ENCODE assay signal across 29 mouse cellular contexts in the genomic region with DNA sequence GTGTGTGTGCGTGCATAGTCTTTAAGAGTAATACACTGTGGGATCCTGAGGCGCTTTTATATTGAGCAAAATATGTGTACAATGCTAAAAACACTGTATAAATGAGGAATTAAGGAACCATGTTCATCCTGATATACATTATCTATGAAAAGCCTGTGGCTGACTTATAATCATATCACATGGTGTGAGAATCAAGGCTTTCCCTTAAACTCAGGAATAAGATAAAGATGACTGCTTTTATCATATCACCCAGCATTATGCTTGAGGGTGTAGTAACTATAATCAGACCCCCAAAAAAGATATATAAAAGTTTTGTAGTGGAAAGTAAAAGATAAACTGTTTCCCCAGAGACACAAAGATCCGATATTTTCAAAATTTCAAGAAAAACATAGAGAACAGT. TPM values are rescaled to one million over a fixed set of nuclear protein-coding genes. Genes with fewer than 3 reads are reported as not detected.
"Had no signal": no experiment of that assay in that cellular context is flagged by ENCODE, and none has a peak within 500 bp of the region (broad histone marks: within the 10 kb centered on the region; RNA-seq: fewer than 3 reads in every experiment).

No protein-coding gene starts in this region.

- H3K9ac ChIP-seq: embryonic facial prominence, embryonic 12.5 days; embryonic facial prominence, embryonic 13.5 days; embryonic facial prominence, embryonic 15.5 days; forebrain, embryonic 12.5 days; forebrain, embryonic 13.5 days; forebrain, embryonic 15.5 days; forebrain, postnatal 0 days had no signal

- DNase-seq: cerebellum, adult 9-11 months; cerebellum, postnatal 10 days; cerebellum, postnatal 14 days; cerebellum, postnatal 25 days; cerebellum, postnatal 36 days; embryo, embryonic 11 days; forebrain, postnatal 0 days; gastrocnemius, adult 2 months; gastrocnemius, postnatal 10 days; gastrocnemius, postnatal 14 days; gastrocnemius, postnatal 25 days; gastrocnemius, postnatal 36 days; heart, adult 11 months; heart, adult 18-20 months; heart, adult 2 months had no signal

- H3K27ac ChIP-seq: embryonic facial prominence, embryonic 10.5 days; embryonic facial prominence, embryonic 12.5 days; embryonic facial prominence, embryonic 13.5 days; embryonic facial prominence, embryonic 15.5 days; forebrain, embryonic 10.5 days; forebrain, embryonic 12.5 days; forebrain, embryonic 13.5 days; forebrain, embryonic 15.5 days; gastrocnemius, adult 2 months; heart, adult 2 months; heart, embryonic 10.5 days had no signal

- H3K36me3 ChIP-seq: embryonic facial prominence, embryonic 10.5 days; embryonic facial prominence, embryonic 12.5 days; embryonic facial prominence, embryonic 13.5 days; embryonic facial prominence, embryonic 15.5 days; forebrain, embryonic 10.5 days; forebrain, embryonic 12.5 days; forebrain, embryonic 15.5 days; heart, embryonic 10.5 days had no signal

- H3K9me3 ChIP-seq: embryonic facial prominence, embryonic 10.5 days; embryonic facial prominence, embryonic 12.5 days; embryonic facial prominence, embryonic 13.5 days; embryonic facial prominence, embryonic 15.5 days; forebrain, embryonic 10.5 days; forebrain, embryonic 12.5 days; forebrain, embryonic 13.5 days; forebrain, embryonic 15.5 days; heart, embryonic 10.5 days had no signal

- H3K4me3 ChIP-seq: embryonic facial prominence, embryonic 10.5 days; embryonic facial prominence, embryonic 12.5 days; embryonic facial prominence, embryonic 13.5 days; embryonic facial prominence, embryonic 15.5 days; erythroblast, embryonic 14.5 days; forebrain, embryonic 10.5 days; forebrain, embryonic 12.5 days; forebrain, embryonic 13.5 days; forebrain, embryonic 15.5 days; gastrocnemius, adult 2 months; heart, adult 2 months; heart, embryonic 10.5 days had no signal

- H3K4me1 ChIP-seq: embryonic facial prominence, embryonic 10.5 days; embryonic facial prominence, embryonic 12.5 days; embryonic facial prominence, embryonic 13.5 days; embryonic facial prominence, embryonic 15.5 days; forebrain, embryonic 10.5 days; forebrain, embryonic 12.5 days; forebrain, embryonic 13.5 days; forebrain, embryonic 15.5 days; heart, embryonic 10.5 days had no signal

- H3K27me3 ChIP-seq: embryonic facial prominence, embryonic 12.5 days; forebrain, embryonic 12.5 days; forebrain, embryonic 13.5 days; forebrain, embryonic 15.5 days had no signal

RNA-seq across cellular contexts. Expression of a gene that starts 39.0 kb away (rescaled TPM):
- total RNA-seq: common myeloid progenitor, adult 5-6 weeks; granulocyte monocyte progenitor cell, adult 5-6 weeks had no signal
- polyA plus RNA-seq: embryonic facial prominence, embryonic 11.5 days; embryonic facial prominence, embryonic 13.5 days; erythroblast, embryonic 14.5 days; forebrain, embryonic 11.5 days; forebrain, embryonic 12.5 days; forebrain, embryonic 13.5 days had no signal
